Mouse (Mus musculus) adrenal gland, adult (tissue): Measurements from ENCODE around the gene Gm20604.

Experiments used
- DNase-seq, 2 experiments: peaks; one replicate each; pipeline ENCODE4 v3.0.0; 2022 to 2023; ENCODE audit warnings: low spot score in 1 of 2; ENCODE audit not compliant: inconsistent age in 2 of 2

Gene Gm20604

DNA sequence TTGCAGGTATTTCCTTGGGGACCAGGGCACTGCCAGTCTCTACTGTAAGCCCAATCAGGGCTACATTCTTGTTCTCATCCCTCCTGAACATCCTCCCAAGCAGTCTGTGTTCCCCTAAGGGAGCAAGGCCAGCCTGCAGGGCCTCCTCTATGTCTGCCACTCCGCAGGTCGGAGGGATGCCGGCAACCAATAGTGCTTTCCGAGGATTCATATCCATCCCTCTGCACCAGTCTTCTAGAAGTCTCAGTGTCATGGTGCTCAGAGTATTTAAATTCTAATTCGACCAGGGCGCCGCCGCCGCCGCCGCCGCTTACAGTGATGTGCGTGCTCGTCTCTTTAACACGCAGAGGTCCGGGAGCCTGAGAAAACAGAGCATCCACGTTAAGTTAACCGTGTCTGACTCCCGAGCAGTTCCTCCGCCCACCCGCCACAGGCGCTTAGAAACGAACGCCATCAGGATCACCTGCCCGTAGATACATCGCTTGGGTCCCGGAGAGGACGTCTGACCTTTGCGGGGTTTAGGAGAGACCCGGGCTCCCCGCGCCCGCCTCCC, 15.4 kb downstream of the Gm20604 start:
- DNase-seq, result no peak

GRCm38 (mm10) chr12:102742056-102742455, 16.4 kb downstream of the Gm20604 start:
- no peak for DNase-seq

GRCm38 (mm10) chr12:102740285-102740684, 18.2 kb downstream of the Gm20604 start:
- DNase-seq, result peak in 1 of 2 experiments; percentile 51

GRCm38 (mm10) chr12:102739096-102739495, 19.4 kb downstream of the Gm20604 start:
- peak in 1 of 2 experiments; percentile 54 for DNase-seq

GRCm38 (mm10) chr12:102733381-102733780, 25.1 kb downstream of the Gm20604 start:
- DNase-seq, result peak; percentile 73 to 81

DNA sequence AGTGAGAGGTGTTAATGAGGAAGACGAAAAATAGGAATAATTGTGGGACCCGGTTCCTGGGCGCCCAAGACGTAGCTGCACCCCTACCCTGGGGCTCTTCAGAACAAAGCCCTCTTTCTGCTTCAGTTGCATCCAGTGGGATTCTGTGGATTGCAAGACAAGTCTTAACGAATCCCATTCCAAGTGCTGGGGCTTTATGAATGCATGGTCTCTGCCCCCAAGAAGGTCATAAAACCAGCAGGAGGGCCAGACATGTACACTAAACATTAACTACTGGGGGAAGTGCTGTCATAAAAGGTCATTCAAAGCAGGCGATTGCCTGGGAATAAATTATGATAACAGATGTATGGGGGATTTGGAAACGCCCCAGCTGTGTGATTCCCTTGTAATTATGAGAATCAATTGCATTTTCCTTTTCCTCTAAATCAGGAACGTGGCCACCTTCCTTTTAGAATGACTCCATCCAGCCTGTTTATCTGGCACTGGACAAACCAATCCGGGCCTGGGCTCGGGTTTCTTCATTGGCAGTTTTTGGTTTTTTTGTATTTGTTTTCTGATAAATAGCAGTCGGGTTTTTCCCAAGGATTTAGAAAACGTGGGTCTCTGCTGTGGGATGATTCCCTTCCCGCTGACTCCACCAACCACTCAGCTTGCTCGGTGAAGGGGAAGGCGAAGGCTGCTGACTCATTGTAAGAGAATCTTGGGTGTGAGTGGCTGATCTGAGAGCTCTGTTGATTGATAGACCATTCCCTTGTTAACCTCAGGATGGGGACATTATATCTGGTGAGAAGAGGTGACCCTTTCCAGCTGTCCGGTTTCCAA, 27.5 kb downstream of the Gm20604 start:
- peak; percentile 73 to 80 for DNase-seq

DNA sequence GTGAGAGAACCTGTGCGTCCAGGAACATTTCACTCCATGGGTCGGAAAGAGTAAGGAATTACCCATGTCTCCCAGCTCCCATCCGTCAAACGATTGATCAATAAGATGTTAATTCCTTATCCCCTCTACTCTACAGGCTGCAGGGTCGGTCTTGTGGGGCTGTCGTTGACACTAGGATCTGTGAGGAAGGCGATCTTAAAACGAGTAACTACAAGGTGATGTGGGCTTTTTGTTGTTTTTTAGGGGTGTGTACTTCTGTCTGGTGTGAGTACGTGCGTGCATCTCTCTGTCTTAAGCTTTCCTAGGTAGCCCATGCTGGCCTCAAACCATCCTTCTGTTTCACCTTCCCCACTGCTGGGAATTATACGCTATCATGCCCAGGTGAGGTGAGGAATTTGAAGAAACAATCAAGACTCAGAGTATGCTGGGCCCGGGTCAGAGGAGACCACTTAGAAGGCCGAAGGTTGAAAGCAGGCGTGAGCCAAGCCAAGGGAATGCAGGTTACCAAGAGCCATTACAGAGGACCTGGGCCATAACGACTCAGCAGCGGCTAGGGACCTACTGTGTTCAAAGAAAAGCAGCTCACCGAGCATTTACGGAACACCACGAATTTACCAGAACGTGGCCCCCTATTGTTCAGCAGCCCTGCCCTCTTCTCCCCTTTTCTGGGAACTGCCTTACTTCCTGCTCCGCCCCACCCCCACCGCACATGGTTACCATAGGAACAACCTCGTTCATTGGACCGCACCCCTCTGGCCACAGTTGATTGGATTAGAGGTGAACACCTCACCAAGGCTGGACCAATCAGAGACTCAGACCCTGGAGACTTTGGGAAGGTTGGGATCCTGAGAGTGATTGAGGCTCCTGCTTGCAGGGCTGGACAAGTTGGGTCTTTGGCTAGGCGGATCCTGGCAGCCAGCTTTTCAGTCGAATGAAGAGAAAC, 28.3 kb downstream of the Gm20604 start:
- DNase-seq, result peak; percentile 65 to 74

DNA sequence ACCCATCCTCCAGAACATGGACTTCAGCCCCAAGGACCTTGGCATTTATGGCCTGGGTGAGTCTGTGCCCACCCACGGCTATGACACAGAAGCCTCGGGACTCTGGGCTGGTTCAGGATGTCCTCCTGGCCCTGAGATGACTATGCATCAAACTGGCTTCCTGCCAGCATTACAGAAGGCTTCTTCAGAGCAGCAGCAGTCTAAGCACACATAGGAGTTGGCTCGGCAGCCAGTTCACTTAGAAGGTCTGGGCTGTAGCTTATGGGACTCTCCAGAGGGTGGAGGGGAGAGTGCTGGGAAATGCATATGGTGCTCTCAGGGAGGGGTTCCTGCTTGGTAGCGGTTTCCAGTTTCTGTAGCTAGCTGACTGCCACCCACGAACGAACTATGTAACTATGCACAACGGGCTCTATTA, 32.7 kb downstream of the Gm20604 start:
- peak; percentile 85 to 91 for DNase-seq

- peak in 1 of 2 experiments; percentile 47 for DNase-seq
Observed at GRCm38 (mm10) chr12:102725146-102725545, 33.3 kb downstream of the Gm20604 start.

DNA sequence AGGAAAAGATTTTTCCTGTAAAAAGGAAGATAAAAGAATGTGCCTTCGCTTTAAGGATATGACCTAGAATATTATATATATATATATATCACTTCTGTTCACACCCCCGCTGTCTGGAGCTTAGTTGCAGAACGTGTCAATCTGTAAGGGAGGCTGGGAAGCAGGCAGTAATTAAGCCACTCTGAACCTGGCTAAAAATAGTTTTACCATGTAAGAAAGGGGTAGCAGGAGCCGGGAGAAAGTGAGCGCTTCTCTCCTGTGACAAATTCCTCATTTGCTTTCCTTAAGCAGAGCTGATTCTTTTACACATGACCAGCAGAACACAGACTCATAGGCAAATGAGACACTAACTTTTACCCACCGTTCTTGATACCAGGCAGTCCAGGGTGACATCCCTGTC, 34.6 kb downstream of the Gm20604 start:
- DNase-seq, result no peak

DNA sequence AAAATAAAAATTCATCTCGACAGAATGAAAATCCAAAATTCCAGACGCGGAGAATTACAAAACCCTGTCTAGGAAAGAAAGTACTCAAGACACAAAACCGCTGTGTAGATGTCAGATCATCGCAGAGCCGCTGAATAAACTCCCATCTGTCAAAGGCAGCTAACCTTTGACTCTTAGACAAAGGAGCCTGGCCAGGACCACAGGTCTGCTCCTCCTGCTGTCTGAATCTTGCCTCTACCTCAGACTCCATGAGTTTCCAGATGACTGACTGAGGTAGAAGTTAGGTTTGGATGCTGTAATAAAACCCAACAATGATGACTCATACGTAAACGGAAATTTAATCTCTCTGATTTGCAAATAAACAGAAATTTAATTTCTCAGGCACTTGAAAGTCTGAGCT, 35.5 kb downstream of the Gm20604 start:
- no peak for DNase-seq

DNA sequence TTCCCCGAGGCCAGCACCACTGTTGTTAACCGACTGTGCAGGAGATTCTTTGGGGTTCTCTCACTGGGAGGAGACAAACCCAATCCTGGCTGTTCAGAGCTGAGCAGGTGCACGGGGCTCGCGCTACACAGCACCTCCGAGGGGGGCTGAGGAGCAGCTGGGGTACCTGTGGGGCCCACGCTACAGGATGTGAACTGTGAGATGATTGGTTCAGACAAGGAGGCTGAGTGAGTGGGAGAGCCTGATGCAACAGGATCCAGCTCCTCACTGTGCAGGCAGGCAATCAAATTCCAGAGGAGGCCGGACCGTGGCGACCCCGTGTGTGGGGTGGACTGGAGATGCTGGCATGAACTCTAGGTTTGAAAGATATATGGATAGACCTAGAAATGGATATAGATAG, 36.0 kb downstream of the Gm20604 start:
- DNase-seq, result no peak

- peak in 1 of 2 experiments; percentile 77 for DNase-seq
Observed at GRCm38 (mm10) chr12:102719552-102720315, 38.7 kb downstream of the Gm20604 start.

- no peak for DNase-seq
Observed at GRCm38 (mm10) chr12:102714654-102715395, 43.6 kb downstream of the Gm20604 start.

GRCm38 (mm10) chr12:102714116-102714515, 44.4 kb downstream of the Gm20604 start:
- DNase-seq, result no peak

- no peak for DNase-seq
Observed at GRCm38 (mm10) chr12:102713153-102713865, 45.2 kb downstream of the Gm20604 start.

DNA sequence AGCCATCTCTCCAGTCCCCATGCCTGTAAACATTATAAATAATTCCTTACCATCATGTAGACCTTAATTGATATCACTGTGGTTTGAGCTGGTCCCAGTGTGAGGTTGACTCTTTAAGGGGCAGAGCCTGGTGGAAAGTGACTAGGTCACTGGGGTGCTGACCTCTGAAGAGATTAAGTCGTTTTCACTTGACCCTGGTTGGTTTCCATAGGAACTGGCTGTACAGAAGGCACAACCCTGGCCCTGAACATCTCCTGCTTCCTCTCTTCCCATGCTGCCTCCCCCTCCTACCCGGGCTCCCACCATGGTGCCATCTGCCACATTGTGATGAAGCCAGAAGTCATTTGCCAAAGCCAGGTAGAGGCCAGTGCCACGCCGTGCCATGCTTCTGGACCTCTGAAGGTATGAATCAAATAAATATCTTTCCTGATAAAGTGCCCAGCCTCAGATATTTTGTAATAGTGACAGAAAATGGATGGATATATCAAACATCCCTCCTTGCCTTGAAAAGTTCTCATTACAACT, 47.6 kb downstream of the Gm20604 start:
- DNase-seq, result no peak

GRCm38 (mm10) chr12:102709896-102710295, 48.6 kb downstream of the Gm20604 start:
- DNase-seq, result no peak

DNA sequence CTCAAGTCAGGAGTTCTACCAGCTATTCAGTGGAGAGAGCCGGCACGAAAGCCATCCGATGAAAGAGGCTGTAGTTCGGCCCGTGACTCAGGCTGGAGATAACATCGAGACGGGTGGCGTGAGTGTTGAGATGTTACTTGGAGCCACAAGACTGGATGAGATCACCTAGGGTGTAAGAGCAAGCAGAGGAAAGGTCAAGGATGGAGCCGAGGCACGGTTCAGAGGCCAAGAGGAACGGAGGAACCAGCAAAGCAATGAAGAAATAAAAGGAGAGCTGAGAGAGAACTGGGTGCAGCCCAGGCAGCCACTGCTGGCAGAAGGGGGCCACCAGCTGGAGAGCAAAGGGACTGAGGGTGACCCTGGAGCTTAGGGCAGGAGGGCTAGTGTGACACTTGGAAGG, 50.3 kb downstream of the Gm20604 start:
- peak; percentile 88 to 91 for DNase-seq
